ENCODE assay signal across 13 mouse cellular contexts in the genomic region with DNA sequence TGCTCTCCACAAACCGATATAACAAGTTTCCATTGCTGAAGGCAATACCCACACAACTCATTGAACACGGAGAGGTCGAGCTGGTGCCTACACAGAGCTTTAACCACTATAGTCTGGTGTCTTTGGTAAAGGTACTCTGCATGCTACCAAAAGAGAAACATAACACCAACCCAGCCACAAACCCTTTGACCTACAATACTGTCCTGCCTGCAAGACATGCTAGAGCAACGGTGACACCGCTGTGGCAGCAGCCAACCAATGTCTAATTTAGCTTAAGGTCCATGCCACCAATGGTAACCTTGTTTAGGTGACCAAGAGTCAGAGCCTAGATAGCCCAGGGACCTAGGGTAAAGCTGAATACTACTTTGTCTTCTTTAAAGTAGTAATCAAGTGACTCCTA. TPM values are rescaled to one million over a fixed set of nuclear protein-coding genes. Genes with fewer than 3 reads are reported as not detected.
"Had no signal": no experiment of that assay in that cellular context is flagged by ENCODE, and none has a peak within 500 bp of the region (broad histone marks: within the 10 kb centered on the region; RNA-seq: fewer than 3 reads in every experiment).

No protein-coding gene starts in this region.

- ATAC-seq: midbrain, embryonic 13.5 days; midbrain, embryonic 15.5 days had no signal

- DNase-seq: lung, embryonic 14.5 days; lung, postnatal 14 days; lung, postnatal 4 days; right cerebral cortex, postnatal 14 days; thymus, adult 2 months; thymus, postnatal 25 days; thymus, postnatal 4 days had no signal

RNA-seq across cellular contexts. Expression of gene Siglec1, which starts 7.0 kb away (rescaled TPM):
- total RNA-seq: monocyte, adult 5-6 weeks had no signal

RNA-seq across cellular contexts. Expression of gene Adam33, which starts 30.0 kb away (rescaled TPM):
- total RNA-seq: monocyte, adult 5-6 weeks; neutrophil, adult 5-6 weeks had no signal

RNA-seq across cellular contexts. Expression of gene Hspa12b, which starts 33.5 kb away (rescaled TPM):
- total RNA-seq: megakaryocyte, adult 5-6 weeks; monocyte, adult 5-6 weeks; neutrophil, adult 5-6 weeks had no signal

RNA-seq across cellular contexts. Expression of gene Gm11037, which starts 39.7 kb away (rescaled TPM):
- total RNA-seq: megakaryocyte, adult 5-6 weeks; midbrain, postnatal 0 days; monocyte, adult 5-6 weeks; neutrophil, adult 5-6 weeks had no signal

RNA-seq across cellular contexts. Expression of gene Gfra4, which starts 50.7 kb away (rescaled TPM):
- total RNA-seq: megakaryocyte, adult 5-6 weeks; monocyte, adult 5-6 weeks; neutrophil, adult 5-6 weeks had no signal
